20 mouse cellular contexts compared by ENCODE assay signal in genomic region chr13:63540584-63540983, GRCm38 (mm10).
"Had no signal": no experiment of that assay in that cellular context is flagged by ENCODE, and none has a peak within 500 bp of the region (broad histone marks: within the 10 kb centered on the region; RNA-seq: fewer than 3 reads in every experiment).

No protein-coding gene starts in this region.

- H3K27me3 ChIP-seq: limb, embryonic 12.5 days; liver, embryonic 13.5 days; lung, embryonic 15.5 days; megakaryocyte, embryonic 14.5 days; midbrain, embryonic 15.5 days; neural tube, embryonic 13.5 days; stomach, embryonic 15.5 days had no signal

- DNase-seq: kidney, adult 9 months; kidney, postnatal 36 days; liver; liver, embryonic 13.5 days; liver, postnatal 0 days; lung, postnatal 14 days; retina, postnatal 1 day; right cerebral cortex, postnatal 4 days; spleen, adult 18-20 months; thymus, adult 2 months; thymus, postnatal 25 days had no signal

- ATAC-seq: liver, postnatal 0 days; midbrain, embryonic 15.5 days had no signal

- H3K4me1 ChIP-seq: liver, embryonic 13.5 days; megakaryocyte, embryonic 14.5 days; stomach, embryonic 15.5 days had no signal

- H3K4me2 ChIP-seq: limb, embryonic 12.5 days; liver, embryonic 13.5 days; lung, embryonic 15.5 days; midbrain, embryonic 11.5 days; midbrain, embryonic 15.5 days; neural tube, embryonic 13.5 days; stomach, embryonic 15.5 days had no signal

- H3K9me3 ChIP-seq: limb, embryonic 12.5 days; liver, embryonic 13.5 days; lung, embryonic 15.5 days; megakaryocyte, embryonic 14.5 days; midbrain, embryonic 15.5 days; neural tube, embryonic 13.5 days; stomach, embryonic 15.5 days had no signal

- H3K9ac ChIP-seq: limb, embryonic 12.5 days; liver, embryonic 13.5 days; liver, postnatal 0 days; lung, embryonic 15.5 days; midbrain, embryonic 15.5 days; neural tube, embryonic 13.5 days; stomach, embryonic 15.5 days had no signal

- H3K27ac ChIP-seq: kidney, postnatal 0 days; limb, embryonic 12.5 days; liver, embryonic 13.5 days; lung, embryonic 15.5 days; macrophage; midbrain, embryonic 15.5 days; neural tube, embryonic 13.5 days; stomach, embryonic 15.5 days had no signal

- H3K4me3 ChIP-seq: limb, embryonic 12.5 days; liver, embryonic 13.5 days; lung, embryonic 15.5 days; megakaryocyte, embryonic 14.5 days; midbrain, embryonic 15.5 days; neural tube, embryonic 13.5 days; stomach, embryonic 15.5 days had no signal
